Mouse (Mus musculus) lung, postnatal 10 days (tissue): ENCODE measurements around the gene G0s2.
A peak's percentile ranks its signal among the peaks of the same experiment; 100 is the strongest.

Source experiments
- DNase-seq: peaks from one replicate; pipeline ENCODE4 v3.0.0; 2021

The G0s2 gene

GRCm38 (mm10) chr1:193272916-193273601 lies at the start of gene G0s2:
Gene G0s2, minus strand, starts transcription at chr1:193273217.
- DNase-seq = peak; percentile 91

- DNase-seq = no peak
These were observed 47.4 kb upstream of the G0s2 start for GRCm38 (mm10) chr1:193320398-193320797.

- no peak for DNase-seq
These were observed 46.7 kb upstream of the G0s2 start for GRCm38 (mm10) chr1:193319721-193320120.

GRCm38 (mm10) chr1:193317159-193317559 lies 44.1 kb upstream of the G0s2 start:
- peak; percentile 85 for DNase-seq

- DNase-seq = no peak
These were observed 43.3 kb upstream of the G0s2 start for GRCm38 (mm10) chr1:193316358-193316750.

- DNase-seq = peak; percentile 90
These were observed 42.8 kb upstream of the G0s2 start for GRCm38 (mm10) chr1:193315705-193316357.

- no peak for DNase-seq
These were observed 38.6 kb upstream of the G0s2 start for GRCm38 (mm10) chr1:193311596-193311995.

GRCm38 (mm10) chr1:193310519-193311085 lies 37.6 kb upstream of the G0s2 start:
- peak; percentile 45 for DNase-seq

GRCm38 (mm10) chr1:193309785-193310518 lies 36.9 kb upstream of the G0s2 start:
- no peak for DNase-seq

- DNase-seq = no peak
These were observed 33.8 kb upstream of the G0s2 start for GRCm38 (mm10) chr1:193306832-193307231.

- no peak for DNase-seq
These were observed 32.4 kb upstream of the G0s2 start for GRCm38 (mm10) chr1:193305386-193305785.

GRCm38 (mm10) chr1:193303096-193303495 lies 30.1 kb upstream of the G0s2 start:
- no peak for DNase-seq

GRCm38 (mm10) chr1:193302093-193302405 lies 29.0 kb upstream of the G0s2 start:
- DNase-seq = no peak

- DNase-seq = peak; percentile 71
These were observed 28.4 kb upstream of the G0s2 start for GRCm38 (mm10) chr1:193301216-193302092.

- no peak for DNase-seq
These were observed 27.0 kb upstream of the G0s2 start for GRCm38 (mm10) chr1:193299995-193300394.

- DNase-seq = no peak
These were observed 25.2 kb upstream of the G0s2 start for GRCm38 (mm10) chr1:193298141-193298765.

GRCm38 (mm10) chr1:193295920-193296319 lies 22.9 kb upstream of the G0s2 start:
- no peak for DNase-seq

GRCm38 (mm10) chr1:193293926-193294325 lies 20.9 kb upstream of the G0s2 start:
- DNase-seq = no peak

- DNase-seq = no peak
These were observed 20.0 kb upstream of the G0s2 start for GRCm38 (mm10) chr1:193293039-193293438.

- DNase-seq = no peak
These were observed 17.7 kb upstream of the G0s2 start for GRCm38 (mm10) chr1:193290686-193291085.

GRCm38 (mm10) chr1:193289914-193290313 lies 16.9 kb upstream of the G0s2 start:
- DNase-seq = no peak

GRCm38 (mm10) chr1:193289076-193289475 lies 16.1 kb upstream of the G0s2 start:
- no peak for DNase-seq
